Mouse (Mus musculus): ENCODE data around the gene Ddi2.

- TF ChIP-seq EP300 (IDR thresholded peaks at IDR 0.05) (no peak), CTCF (IDR thresholded peaks at IDR 0.05) (no peak)
Measured at GRCm38 (mm10) chr4:141711250-141711649, 12.0 kb downstream of the Ddi2 start.

Data from lung, postnatal 0 days (tissue).